Mouse (Mus musculus) liver, adult 2 months (tissue): ENCODE data around the gene Gm20388.

Experiments used
- CTCF ChIP-seq: fragments of 200-500 bp; IDR thresholded peaks from 2 replicates; pipeline ENCODE4 v1.5.1; 2011; ENCODE audit warnings: low read depth, low read length, control low read depth
- POLR2A ChIP-seq: fragments of 200-500 bp; IDR thresholded peaks from 2 replicates; pipeline ENCODE4 v1.6.1; 2011; ENCODE audit warnings: low read length, control low read depth; ENCODE audit not compliant: insufficient read depth; ENCODE audit errors: extremely low read depth

DNA sequence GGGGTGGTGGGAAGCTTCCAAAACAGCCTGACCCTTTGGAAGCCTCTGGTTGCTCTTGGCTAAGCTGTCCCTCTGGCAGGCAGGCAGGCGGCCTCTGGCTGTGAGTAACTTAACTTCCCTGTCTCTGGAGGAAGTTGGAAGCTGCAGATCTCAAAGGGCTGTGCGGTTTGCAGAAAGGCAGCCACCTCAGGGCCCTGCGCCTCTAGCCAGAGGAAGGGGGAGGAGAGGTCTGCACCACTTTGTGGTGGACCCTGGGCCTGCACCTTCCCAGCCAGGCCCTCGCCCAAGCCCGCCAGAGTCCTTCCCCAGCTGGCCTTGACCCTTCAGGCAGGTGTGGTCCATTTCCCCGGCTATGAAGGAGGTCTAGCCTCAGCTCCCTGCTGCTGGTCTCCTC is 628.7 kb downstream of the Gm20388 start:
- TF ChIP-seq CTCF: no peak
- no peak for TF ChIP-seq POLR2A
